Mouse (Mus musculus): Measurements from ENCODE around the gene Inhbe.

The Inhbe gene

GRCm38 (mm10) chr10:127343029-127343428 lies 11.2 kb downstream of the Inhbe start:
- no peak for DNase-seq

GRCm38 (mm10) chr10:127341891-127342639 lies 12.1 kb downstream of the Inhbe start, which contains the start of gene Gli1:
Gene Gli1 (minus strand): TSS chr10:127341974.
- peak; percentile 76 for DNase-seq

GRCm38 (mm10) chr10:127341360-127341690 lies 12.9 kb downstream of the Inhbe start:
- no peak for DNase-seq

- peak; percentile 38 for DNase-seq
Observed at GRCm38 (mm10) chr10:127340577-127341359, 13.4 kb downstream of the Inhbe start.

- DNase-seq, result no peak
Observed at GRCm38 (mm10) chr10:127339683-127340576, 14.3 kb downstream of the Inhbe start.

- peak; percentile 86 for DNase-seq
Observed at GRCm38 (mm10) chr10:127338930-127339682, 15.1 kb downstream of the Inhbe start.

GRCm38 (mm10) chr10:127337536-127338099 lies 16.6 kb downstream of the Inhbe start:
- no peak for DNase-seq

GRCm38 (mm10) chr10:127336952-127337351 lies 17.3 kb downstream of the Inhbe start:
- no peak for DNase-seq

- DNase-seq, result no peak
Observed at GRCm38 (mm10) chr10:127335271-127335670, 18.9 kb downstream of the Inhbe start.

GRCm38 (mm10) chr10:127333152-127333551 lies 21.1 kb downstream of the Inhbe start:
- DNase-seq, result no peak

GRCm38 (mm10) chr10:127332211-127332874 lies 21.9 kb downstream of the Inhbe start:
- DNase-seq, result no peak

- DNase-seq, result no peak
Observed at GRCm38 (mm10) chr10:127330212-127330611, 24.0 kb downstream of the Inhbe start.

- DNase-seq, result no peak
Observed at GRCm38 (mm10) chr10:127327461-127328145, 26.6 kb downstream of the Inhbe start.

- DNase-seq, result no peak
Observed at GRCm38 (mm10) chr10:127326828-127327227, 27.4 kb downstream of the Inhbe start.

GRCm38 (mm10) chr10:127326017-127326801 lies 28.0 kb downstream of the Inhbe start:
- DNase-seq, result no peak

GRCm38 (mm10) chr10:127325454-127326016 lies 28.7 kb downstream of the Inhbe start:
- DNase-seq, result no peak

GRCm38 (mm10) chr10:127324495-127324894 lies 29.7 kb downstream of the Inhbe start:
- DNase-seq, result no peak

- DNase-seq, result no peak
Observed at GRCm38 (mm10) chr10:127323131-127323855, 30.9 kb downstream of the Inhbe start.

GRCm38 (mm10) chr10:127322669-127323068 lies 31.5 kb downstream of the Inhbe start:
- DNase-seq, result no peak

Measured in cerebellum, adult 11-12 months (tissue).